Mouse (Mus musculus): ENCODE data around the gene Zfp664.

The Zfp664 gene

GRCm38 (mm10) chr5:124872033-124872432, 9.5 kb downstream of the Zfp664 start:
- DNase-seq (ENCODE audit: low read depth, low spot score): no peak

DNA sequence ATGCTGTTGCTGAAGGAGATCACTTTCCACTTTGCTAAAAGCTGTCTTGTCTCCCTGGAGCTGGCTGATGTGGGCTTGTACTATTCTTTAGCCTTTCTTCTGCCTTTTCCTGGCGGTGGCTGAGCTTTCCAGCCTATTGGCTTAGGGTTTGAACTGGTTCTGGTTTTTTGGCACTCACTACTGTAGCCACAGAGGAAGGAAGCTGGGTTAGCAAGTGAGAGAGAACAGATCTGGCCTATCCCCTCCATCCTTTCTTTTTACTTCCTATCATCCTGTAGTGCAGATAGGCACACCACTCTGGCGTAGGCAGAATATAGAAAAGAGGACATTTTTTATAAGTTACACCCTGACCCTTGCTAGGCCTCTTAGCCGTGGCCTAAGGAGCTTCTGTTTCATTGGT, 10.6 kb downstream of the Zfp664 start:
- no peak for DNase-seq (ENCODE audit: low read depth, low spot score)

DNA sequence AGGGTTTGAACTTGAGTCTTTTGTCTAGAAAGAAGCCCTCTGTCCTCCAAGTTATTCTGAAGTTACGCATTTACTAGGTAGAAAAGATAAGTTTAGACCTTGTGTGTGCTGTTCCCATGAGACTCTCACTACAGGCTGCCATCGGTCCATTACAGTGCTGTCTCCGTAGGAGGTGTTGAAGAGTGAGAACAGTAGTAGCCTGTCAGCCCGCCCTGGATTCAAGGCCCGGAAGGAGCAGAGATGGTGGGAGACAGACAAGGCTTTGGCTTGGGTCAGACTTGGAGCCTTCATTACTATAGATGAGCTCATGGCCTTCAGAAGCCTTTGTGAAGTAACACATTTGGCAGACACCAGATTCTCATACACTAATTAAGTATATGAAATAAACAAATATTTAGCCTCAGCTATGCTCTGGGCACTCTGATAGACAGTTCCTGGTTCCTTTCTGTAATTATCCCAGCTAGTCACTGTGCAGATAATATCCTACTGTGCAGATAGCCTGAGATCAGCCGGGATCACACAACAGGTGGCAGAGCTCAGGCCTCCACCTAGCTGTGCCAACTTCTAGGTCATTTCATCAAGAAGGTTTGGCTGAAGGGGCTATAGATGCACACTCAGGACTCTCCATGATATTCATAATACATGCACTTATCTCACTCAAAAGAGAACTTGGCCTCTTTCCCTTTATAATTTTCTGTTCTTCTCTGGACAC, 11.6 kb downstream of the Zfp664 start:
- DNase-seq (ENCODE audit: low read depth, low spot score): no peak

GRCm38 (mm10) chr5:124879251-124879650, 16.8 kb downstream of the Zfp664 start:
- DNase-seq (ENCODE audit: low read depth, low spot score): no peak

DNA sequence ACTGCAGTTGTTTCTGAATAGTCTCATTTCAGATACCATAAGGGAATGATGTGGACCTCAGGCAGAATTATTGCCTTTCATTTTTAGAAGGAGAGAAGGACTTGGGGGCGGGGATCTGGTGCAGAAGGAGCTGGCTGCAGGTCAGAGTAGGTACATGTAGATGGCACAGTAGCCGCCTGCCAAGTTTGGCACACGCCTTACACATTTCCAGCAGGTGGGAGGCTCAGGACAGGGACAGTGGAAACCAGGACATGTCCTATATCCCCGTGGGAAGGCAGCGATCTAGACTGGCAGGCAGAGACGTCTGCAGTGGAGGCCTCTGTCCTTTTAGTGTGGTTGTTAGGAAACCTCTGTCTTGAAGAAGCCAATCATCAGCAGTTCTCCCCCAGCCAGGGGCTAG, 17.3 kb downstream of the Zfp664 start:
- DNase-seq (ENCODE audit: low read depth, low spot score): no peak

DNA sequence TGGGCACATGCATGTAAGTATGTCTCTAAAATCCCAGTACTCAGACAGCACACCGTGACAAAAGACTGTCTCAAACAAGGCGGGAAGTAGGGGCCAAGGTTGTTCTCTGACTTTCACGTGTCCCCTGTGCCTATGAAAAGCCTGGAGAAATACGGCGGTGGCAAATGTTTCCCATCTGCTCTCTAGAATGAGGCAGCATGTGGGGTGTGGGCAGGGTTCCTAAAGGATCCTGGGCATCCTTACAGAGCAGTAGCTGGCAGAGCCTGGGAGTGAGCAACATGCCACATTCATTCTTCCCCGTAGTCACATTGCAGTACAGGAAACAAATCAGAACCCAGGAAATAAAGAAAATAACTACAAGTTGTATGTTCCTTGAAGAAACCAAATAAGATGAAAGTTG, 21.4 kb downstream of the Zfp664 start:
- no peak for DNase-seq (ENCODE audit: low read depth, low spot score)

DNA sequence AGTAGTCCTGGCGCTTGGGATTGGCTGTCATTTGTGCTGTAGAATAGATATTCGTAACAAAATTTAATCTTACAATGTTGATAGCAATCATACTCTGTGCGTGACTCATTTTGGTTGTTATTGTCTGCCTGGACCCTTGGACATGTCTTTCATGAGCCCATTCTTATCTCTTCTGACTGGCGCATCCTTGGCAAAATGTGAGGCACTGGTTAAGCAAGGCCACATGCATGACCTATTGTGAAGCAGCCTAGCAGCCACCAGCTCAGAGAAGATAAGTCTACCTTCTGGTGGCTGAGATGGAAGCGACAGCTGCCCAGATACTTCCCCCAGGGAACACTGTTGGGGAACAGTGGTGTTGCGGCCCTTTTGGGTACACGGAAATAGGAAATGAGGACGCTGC, 26.2 kb downstream of the Zfp664 start:
- DNase-seq (ENCODE audit: low read depth, low spot score): no peak

DNA sequence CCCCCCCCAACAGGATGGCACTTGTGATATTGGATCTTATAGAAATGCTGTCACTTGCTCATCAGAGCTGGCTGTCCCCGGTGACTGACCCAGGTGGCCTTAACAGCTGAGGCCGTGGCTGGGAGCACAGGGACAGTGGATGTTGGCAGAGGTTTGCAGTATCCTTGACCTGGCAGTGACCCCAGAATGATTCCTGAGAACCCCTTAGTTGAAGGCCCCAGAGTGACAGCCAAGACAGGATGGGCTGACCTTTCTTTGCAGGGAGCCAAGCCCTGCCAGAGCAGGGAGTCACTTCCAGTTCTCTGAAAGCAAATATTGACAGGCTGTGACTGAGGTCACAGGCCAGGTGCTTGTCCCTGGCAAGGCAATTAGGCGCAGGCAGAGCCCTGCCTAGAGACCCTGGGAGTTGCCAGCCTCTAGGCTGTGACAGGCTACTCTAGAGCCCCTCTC, 29.5 kb downstream of the Zfp664 start:
- DNase-seq (ENCODE audit: low read depth, low spot score): no peak

DNA sequence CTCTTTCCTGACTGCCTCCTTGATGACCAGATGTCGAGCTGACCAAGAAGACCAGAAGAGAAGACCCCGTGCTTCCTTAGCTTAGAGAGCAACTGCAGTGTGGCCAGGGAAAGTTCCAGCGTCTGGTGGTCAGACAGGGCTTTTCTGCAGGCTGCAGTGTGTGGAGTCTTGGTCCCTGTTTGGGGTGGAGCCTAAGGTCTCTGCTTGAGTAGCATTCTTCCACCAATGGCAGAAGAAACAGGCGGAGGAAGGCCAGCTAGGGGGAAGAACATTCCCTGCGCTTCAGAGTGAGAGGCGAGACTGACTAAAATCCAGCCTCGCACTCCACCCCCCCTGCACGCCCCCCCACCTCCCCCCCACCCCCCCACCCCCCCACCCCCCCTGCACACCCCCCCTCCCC, 33.6 kb downstream of the Zfp664 start:
- DNase-seq (ENCODE audit: low read depth, low spot score): no peak

DNA sequence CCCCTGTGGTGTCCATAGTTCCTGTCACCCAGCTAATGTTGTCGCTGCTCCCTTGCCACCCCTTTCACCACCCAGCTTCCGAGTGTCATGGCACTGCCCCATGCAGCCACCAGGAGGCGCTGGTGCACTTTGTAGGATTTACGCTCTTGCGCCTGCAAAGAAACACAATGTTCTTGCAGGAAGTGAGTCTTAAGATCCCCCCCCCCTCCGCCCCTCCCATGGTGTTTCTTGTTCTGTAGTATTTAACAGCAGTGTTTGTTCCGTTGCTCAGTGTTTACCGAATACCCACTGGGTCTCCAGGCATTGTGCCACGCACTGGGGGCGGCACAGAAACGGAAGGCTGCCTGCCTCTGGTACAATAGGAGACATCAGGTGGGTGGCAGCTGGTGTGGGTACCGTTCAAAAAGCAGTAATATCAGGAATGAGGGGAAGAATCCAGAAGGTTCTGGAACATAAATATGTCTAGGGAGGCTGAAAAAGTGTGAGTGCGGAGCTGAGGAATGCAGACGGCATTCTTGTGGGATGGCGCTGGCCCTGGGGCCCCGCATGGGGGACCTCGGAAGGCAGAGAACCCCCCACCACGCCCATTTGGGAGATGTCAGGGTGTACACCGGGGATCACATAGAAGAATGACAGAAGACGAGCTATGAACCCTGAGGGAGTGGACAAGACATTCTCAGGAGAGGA, 37.6 kb downstream of the Zfp664 start:
- DNase-seq (ENCODE audit: low read depth, low spot score): peak; percentile 69

GRCm38 (mm10) chr5:124900738-124901490, 38.4 kb downstream of the Zfp664 start:
- no peak for DNase-seq (ENCODE audit: low read depth, low spot score)

GRCm38 (mm10) chr5:124901675-124902074, 39.2 kb downstream of the Zfp664 start:
- no peak for DNase-seq (ENCODE audit: low read depth, low spot score)

- DNase-seq (ENCODE audit: low read depth, low spot score): no peak
Measured at GRCm38 (mm10) chr5:124902195-124902594, 39.7 kb downstream of the Zfp664 start.

DNA sequence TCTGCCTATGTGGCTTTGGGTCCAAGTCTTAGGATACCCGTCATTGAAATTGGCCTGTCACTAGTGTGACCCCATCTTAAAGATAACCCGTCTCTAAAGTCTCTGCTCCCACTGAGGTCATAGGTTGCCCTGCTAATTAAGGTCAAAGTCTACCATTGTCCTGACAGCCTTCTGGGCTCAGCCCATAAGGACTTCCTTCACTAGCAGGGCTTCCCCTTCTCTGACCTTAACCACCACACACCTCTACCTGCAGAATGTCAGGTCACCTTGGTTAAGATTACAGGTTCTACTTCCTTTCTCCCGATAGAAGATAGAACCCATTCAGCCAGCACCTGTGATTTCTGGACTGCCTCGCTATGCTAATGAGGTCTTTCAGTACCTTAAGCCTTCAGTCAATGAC, 41.4 kb downstream of the Zfp664 start:
- DNase-seq (ENCODE audit: low read depth, low spot score): no peak

DNA sequence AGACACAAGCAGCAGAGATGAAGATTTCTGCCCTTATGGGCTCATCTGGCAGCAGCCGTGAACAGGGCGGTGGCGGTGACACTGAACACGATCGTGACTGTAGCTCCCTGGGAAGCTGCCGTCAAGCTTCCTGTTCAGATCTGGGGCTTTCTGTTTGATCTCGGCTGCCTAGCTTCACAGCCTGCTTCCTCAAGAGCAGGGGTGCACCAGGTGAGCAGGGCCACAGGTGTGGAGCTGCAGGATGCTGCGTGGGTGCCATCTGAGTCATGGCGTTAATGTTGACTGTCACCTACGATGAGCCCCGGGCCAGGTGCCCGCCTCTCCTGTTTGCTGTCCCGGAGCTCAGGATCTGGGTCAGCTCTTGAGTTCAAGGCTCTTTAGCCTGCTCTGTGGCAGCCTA, 44.4 kb downstream of the Zfp664 start:
- DNase-seq (ENCODE audit: low read depth, low spot score): no peak

DNA sequence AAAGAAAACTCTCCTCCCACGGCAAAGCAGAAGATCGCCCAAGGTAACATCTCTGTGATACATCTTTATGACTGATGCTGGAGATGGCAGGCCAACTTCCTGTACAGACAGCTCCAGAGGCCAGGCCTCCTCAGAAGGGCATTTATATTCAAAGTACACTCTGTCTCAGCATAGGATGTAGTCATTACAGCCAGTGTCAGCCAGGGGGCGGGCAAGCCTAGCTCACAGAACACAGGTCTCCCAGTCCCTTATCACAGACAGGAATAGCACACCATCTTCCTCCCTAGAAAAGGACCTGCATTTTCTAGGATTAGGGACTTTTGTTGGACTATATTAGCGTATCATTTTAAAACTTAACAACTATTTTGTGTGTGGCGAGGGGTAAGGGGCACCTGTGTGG, 46.4 kb downstream of the Zfp664 start:
- peak; percentile 72 for DNase-seq (ENCODE audit: low read depth, low spot score)

GRCm38 (mm10) chr5:124912276-124912675, 49.8 kb downstream of the Zfp664 start:
- no peak for DNase-seq (ENCODE audit: low read depth, low spot score)

- no peak for DNase-seq (ENCODE audit: low read depth, low spot score)
Measured at GRCm38 (mm10) chr5:124912946-124913933, 50.7 kb downstream of the Zfp664 start.

DNA sequence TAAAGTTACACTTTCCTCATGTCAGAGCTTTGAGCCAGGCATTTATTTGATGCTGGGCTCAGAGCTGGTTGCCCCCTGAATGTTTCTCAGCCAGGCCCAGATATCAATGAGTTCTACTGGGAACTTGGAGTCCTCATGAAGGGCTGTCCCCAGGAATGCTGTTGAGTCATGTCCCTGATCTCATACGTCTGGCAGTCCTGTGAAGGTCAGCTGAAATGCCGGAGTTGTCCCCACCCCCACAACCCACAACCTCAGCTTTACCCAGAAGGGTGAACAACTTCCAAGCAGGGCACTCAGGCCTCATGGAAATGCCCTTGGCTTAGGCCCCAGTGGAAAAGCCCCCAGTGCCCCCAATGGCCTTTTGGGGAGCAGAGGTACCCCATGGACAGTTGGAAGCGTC, 57.3 kb downstream of the Zfp664 start:
- DNase-seq (ENCODE audit: low read depth, low spot score): no peak

DNA sequence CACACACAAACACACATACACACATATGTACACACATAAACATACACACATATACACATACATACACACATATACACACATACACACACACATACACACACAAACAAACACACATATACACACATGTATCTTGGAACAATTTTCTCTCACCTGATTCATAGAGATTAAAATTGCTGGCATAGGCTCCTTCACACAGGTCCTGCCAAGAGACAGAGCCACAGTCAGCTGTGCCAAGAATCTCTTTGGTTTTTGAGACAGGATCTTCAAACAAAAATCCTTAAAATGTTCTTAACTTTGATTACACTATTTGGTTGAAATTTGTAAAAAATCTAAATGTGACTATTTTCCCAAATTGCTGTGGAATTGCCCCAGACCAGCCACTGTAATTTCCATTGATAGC, 58.9 kb downstream of the Zfp664 start:
- DNase-seq (ENCODE audit: low read depth, low spot score): no peak

Measured in embryo, embryonic 11.5 days (tissue).